Mouse (Mus musculus) liver, embryonic 14.5 days (tissue): ENCODE data around the gene Plcl2.

Source experiments
- CTCF ChIP-seq: IDR thresholded peaks from 2 replicates; pipeline ENCODE4 v1.5.1; 2016; ENCODE audit warnings: antibody characterized with exemption, low read depth, control low read depth
- EP300 ChIP-seq: IDR thresholded peaks from 2 replicates; pipeline ENCODE4 v1.6.1; 2016; ENCODE audit warnings: antibody characterized with exemption, low read depth

- TF ChIP-seq CTCF (no peak), EP300 (no peak)
Observed at GRCm38 (mm10) chr17:50503075-50503474, 6.1 kb upstream of the Plcl2 start.
